Mouse (Mus musculus) intestine, postnatal 0 days (tissue): ENCODE data around the gene Pou4f2. TPM values are rescaled to one million over a fixed set of nuclear protein-coding genes. Genes with fewer than 3 reads are reported as not detected.

Source experiments
- ATAC-seq: fragments of 200-750 bp; cut with Nextera tagmentation; 2 replicates; pipeline ENCODE4 v1.8.0; 2017; ENCODE audit warnings: mild to moderate bottlenecking, moderate TSS enrichment, moderate library complexity
- H3K27ac ChIP-seq: fragments of 300-500 bp; sonication (generic); 2 replicates; pipeline ENCODE4 v1.5.1; 2014; ENCODE audit warnings: mild to moderate bottlenecking, low read depth, low read length, moderate library complexity
- H3K27me3 ChIP-seq: fragments of 300-500 bp; sonication (generic); replicated peaks from 2 replicates; pipeline ENCODE4 v1.6.1; 2014; ENCODE audit warnings: low read length, mixed read lengths; ENCODE audit not compliant: control insufficient read depth, insufficient read depth
- H3K36me3 ChIP-seq: fragments of 300-500 bp; sonication (generic); 2 replicates; pipeline ENCODE4 v1.6.1; 2014; ENCODE audit warnings: mild to moderate bottlenecking, moderate library complexity; ENCODE audit not compliant: control insufficient read depth, insufficient read depth
- H3K4me1 ChIP-seq: fragments of 300-500 bp; sonication (generic); replicated peaks from 2 replicates; pipeline ENCODE4 v1.6.1; 2014; ENCODE audit warnings: antibody characterized with exemption, low read length, mixed read lengths; ENCODE audit not compliant: control insufficient read depth, insufficient read depth
- H3K4me2 ChIP-seq: fragments of 300-500 bp; sonication (generic); replicated peaks from 2 replicates; pipeline ENCODE4 v1.6.1; 2014; ENCODE audit warnings: low read depth, mild to moderate bottlenecking, moderate library complexity
- H3K4me3 ChIP-seq: fragments of 300-500 bp; sonication (generic); 2 replicates; pipeline ENCODE4 v1.5.1; 2014; ENCODE audit warnings: low read depth, low read length
- H3K9ac ChIP-seq: fragments of 300-500 bp; sonication (generic); 2 replicates; pipeline ENCODE4 v1.6.1; 2014; ENCODE audit warnings: mild to moderate bottlenecking, low read depth, low read length
- H3K9me3 ChIP-seq: fragments of 300-500 bp; sonication (generic); 2 replicates; pipeline ENCODE4 v1.6.1; 2016; ENCODE audit warnings: mixed run types; ENCODE audit not compliant: control insufficient read depth
- CTCF ChIP-seq: sonication (generic); IDR thresholded peaks from 2 replicates; pipeline ENCODE4 v1.5.1; 2016; ENCODE audit warnings: low read depth, mild to moderate bottlenecking, control low read depth, antibody characterized with exemption, moderate library complexity
- WGBS: fragments of 180-500 bp; shearing (Covaris S2); extraction: QIAGEN DNeasy Blood & Tissue Kit; methylation state at CpG from one replicate; pipeline ENCODE4 v1.1.7; 2014; 5-methylcytosine and 5-hydroxymethylcytosine counted together
- polyA plus RNA-seq: library from polyadenylated mRNA; unstranded; fragments of >200 nt; fragmentation: Nextera tagmentation; extraction: Ambion mirVana; gene quantifications from 2 replicates; pipeline ENCODE4 v1.2.1, GENCODE M21; 2015

Gene Pou4f2
- polyA plus RNA-seq, 1 experiment from 2014 or later = not detected

DNA sequence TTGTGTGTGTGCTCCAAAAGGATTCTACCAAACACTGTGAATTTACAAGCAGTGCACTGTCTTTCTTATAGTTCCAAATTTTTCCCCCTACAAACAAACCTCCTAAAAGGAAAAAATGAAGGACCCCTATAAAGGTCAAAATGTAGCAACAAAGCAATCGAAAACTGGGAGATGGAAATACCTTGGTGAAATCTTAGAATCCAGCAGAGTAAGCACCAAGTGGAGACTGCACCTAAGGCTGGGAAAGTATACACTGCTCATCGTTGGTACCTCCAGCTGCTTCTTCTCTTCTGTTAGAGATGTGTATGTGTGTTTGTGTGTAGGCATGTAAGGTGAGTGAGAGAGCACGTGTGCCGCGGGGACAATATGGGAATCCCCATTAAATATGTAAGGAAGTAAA, 3.1 kb downstream of the Pou4f2 start:
- Histone ChIP-seq H3K27me3 (peaks cover 79% of the 10 kb centered on the region), H3K9ac (no peak overlapping the region), H3K27ac (no peak overlapping the region), H3K4me1 (no peaks in the 10 kb centered on the region), H3K9me3 (no peaks in the 10 kb centered on the region), H3K4me3 (no peak overlapping the region), H3K36me3 (no peaks in the 10 kb centered on the region), H3K4me2 (no peak overlapping the region)
- WGBS = 21% methylated on average over 5 of the region's 5 CpGs
- no peak for TF ChIP-seq CTCF
- ATAC-seq = no peak

GRCm38 (mm10) chr8:78432451-78432850, 4.0 kb downstream of the Pou4f2 start:
- Histone ChIP-seq H3K9me3 (no peaks in the 10 kb centered on the region), H3K4me2 (no peak overlapping the region), H3K9ac (no peak overlapping the region), H3K27ac (no peak overlapping the region), H3K4me1 (no peaks in the 10 kb centered on the region), H3K4me3 (no peak overlapping the region), H3K27me3 (peaks cover 78% of the 10 kb centered on the region), H3K36me3 (no peaks in the 10 kb centered on the region)
- no peak for ATAC-seq
- 19% methylated on average over 1 of the region's 1 CpGs for WGBS
- TF ChIP-seq CTCF = no peak

DNA sequence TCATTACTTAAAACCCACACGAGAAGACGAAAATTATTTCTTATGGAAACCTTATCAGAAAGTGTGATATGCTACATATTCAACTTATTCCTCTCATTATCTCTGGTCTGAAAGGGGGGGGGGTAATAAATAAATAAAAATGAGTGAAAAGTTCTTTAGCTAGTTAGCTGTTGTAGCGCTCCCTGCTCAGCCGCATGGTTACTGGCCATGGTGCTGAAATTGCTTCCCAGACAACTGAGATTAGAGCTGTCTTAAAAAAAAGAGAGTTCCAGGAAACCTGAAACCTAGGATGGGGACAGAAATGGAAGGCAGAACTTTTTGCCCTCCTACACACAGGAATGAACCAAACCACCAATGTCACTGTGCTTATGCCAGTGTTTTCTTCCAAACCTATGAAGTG, 5.1 kb downstream of the Pou4f2 start:
- no peak overlapping the region for H3K9ac ChIP-seq
- TF ChIP-seq CTCF = no peak
- H3K27me3 ChIP-seq = peaks cover 78% of the 10 kb centered on the region
- H3K4me1 ChIP-seq = no peaks in the 10 kb centered on the region
- no peak overlapping the region for H3K4me3 ChIP-seq
- H3K36me3 ChIP-seq = no peaks in the 10 kb centered on the region
- no peak for ATAC-seq
- no peak overlapping the region for H3K4me2 ChIP-seq
- H3K27ac ChIP-seq = no peak overlapping the region
- 5% methylated on average over 4 of the region's 4 CpGs for WGBS
- no peaks in the 10 kb centered on the region for H3K9me3 ChIP-seq

DNA sequence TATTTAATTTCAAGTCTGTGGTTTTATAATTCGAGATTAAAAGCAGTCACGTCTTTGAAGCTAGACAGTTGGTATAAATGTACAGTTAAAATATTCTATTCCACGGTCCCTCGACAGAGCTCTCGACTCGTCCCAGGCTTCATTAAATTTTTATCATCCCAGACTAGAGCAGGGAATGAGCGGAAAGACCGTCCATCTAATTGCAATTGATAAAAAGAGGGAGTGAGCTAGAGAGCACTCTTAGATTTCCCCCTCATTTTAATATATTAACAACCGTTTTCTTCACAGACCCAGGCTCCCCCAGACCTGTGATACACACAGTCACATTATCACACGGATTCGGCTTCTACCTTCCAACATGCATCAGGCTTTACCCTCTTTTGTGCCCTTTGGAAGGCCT, 8.3 kb downstream of the Pou4f2 start:
- H3K27me3 ChIP-seq = peaks cover 65% of the 10 kb centered on the region
- ATAC-seq = no peak
- no peaks in the 10 kb centered on the region for H3K9me3 ChIP-seq

GRCm38 (mm10) chr8:78427769-78428130, 8.7 kb downstream of the Pou4f2 start:
- no peaks in the 10 kb centered on the region for H3K9me3 ChIP-seq
- no peak overlapping the region for H3K27ac ChIP-seq
- no peaks in the 10 kb centered on the region for H3K36me3 ChIP-seq
- H3K4me3 ChIP-seq = no peak overlapping the region
- H3K9ac ChIP-seq = no peak overlapping the region
- peaks cover 65% of the 10 kb centered on the region for H3K27me3 ChIP-seq
- ATAC-seq = no peak
- no peaks in the 10 kb centered on the region for H3K4me1 ChIP-seq
- TF ChIP-seq CTCF = no peak
- H3K4me2 ChIP-seq = no peak overlapping the region
- 6% methylated on average over 8 of the region's 8 CpGs for WGBS

More for the DNA sequence above, 8.3 kb downstream of the Pou4f2 start:
- Histone ChIP-seq H3K9ac (no peak overlapping the region), H3K4me3 (no peak overlapping the region), H3K36me3 (no peaks in the 10 kb centered on the region), H3K27ac (no peak overlapping the region), H3K4me1 (no peaks in the 10 kb centered on the region), H3K4me2 (no peak overlapping the region)
- WGBS = 11% methylated on average over 11 of the region's 11 CpGs
- TF ChIP-seq CTCF = no peak

- Histone ChIP-seq H3K4me2 (no peak overlapping the region), H3K9ac (no peak overlapping the region), H3K4me3 (no peak overlapping the region), H3K27ac (no peak overlapping the region), H3K36me3 (no peaks in the 10 kb centered on the region), H3K9me3 (no peaks in the 10 kb centered on the region), H3K4me1 (no peaks in the 10 kb centered on the region), H3K27me3 (peaks cover 59% of the 10 kb centered on the region)
- WGBS = under 1% methylated on average over 32 of the region's 32 CpGs
- no peak for TF ChIP-seq CTCF
- no peak for ATAC-seq
Measured at GRCm38 (mm10) chr8:78426875-78427768, 9.3 kb downstream of the Pou4f2 start.
